Mouse (Mus musculus) hindbrain, embryonic 11.5 days (tissue): ENCODE measurements around the gene Tet3. TPM values are rescaled to one million over a fixed set of nuclear protein-coding genes. Genes with fewer than 3 reads are reported as not detected.

Experiments used
- ATAC-seq: fragments of 200-750 bp; cut with Nextera tagmentation; 2 replicates; pipeline ENCODE4 v1.8.0; 2017; ENCODE audit warnings: mild to moderate bottlenecking, moderate TSS enrichment, moderate library complexity; ENCODE audit not compliant: low FRiP score
- DNase-seq: peaks from one replicate; pipeline ENCODE4 v3.0.0-alpha.2; 2015; ENCODE audit warnings: low spot score
- H3K27ac ChIP-seq: fragments of 300-500 bp; sonication (generic); 2 replicates; pipeline ENCODE4 v1.5.1; 2014; ENCODE audit warnings: mild to moderate bottlenecking, low read depth, low read length
- H3K27me3 ChIP-seq: fragments of 300-500 bp; sonication (generic); 2 replicates; pipeline ENCODE4 v1.6.1; 2014; ENCODE audit warnings: mild to moderate bottlenecking, low read length, moderate library complexity, mixed read lengths; ENCODE audit not compliant: control insufficient read depth, insufficient read depth
- H3K36me3 ChIP-seq: fragments of 300-500 bp; sonication (generic); 2 replicates; pipeline ENCODE4 v1.6.1; 2014; ENCODE audit warnings: mild to moderate bottlenecking, low read length, moderate library complexity, mixed read lengths; ENCODE audit not compliant: control insufficient read depth, insufficient read depth
- H3K4me1 ChIP-seq: fragments of 300-500 bp; sonication (generic); replicated peaks from 2 replicates; pipeline ENCODE4 v1.6.1; 2014; ENCODE audit warnings: low read length, mixed read lengths; ENCODE audit not compliant: control insufficient read depth, insufficient read depth
- H3K4me2 ChIP-seq: fragments of 300-500 bp; sonication (generic); replicated peaks from 2 replicates; pipeline ENCODE4 v1.6.1; 2014; ENCODE audit warnings: mild to moderate bottlenecking, low read depth, low read length
- H3K4me3 ChIP-seq: fragments of 300-500 bp; sonication (generic); 2 replicates; pipeline ENCODE4 v1.5.1; 2014; ENCODE audit warnings: low read depth, low read length
- H3K9ac ChIP-seq: fragments of 300-500 bp; sonication (generic); 2 replicates; pipeline ENCODE4 v1.6.1; 2014; ENCODE audit warnings: low read depth, low read length
- H3K9me3 ChIP-seq: fragments of 300-500 bp; sonication (generic); 2 replicates; pipeline ENCODE4 v1.6.1; 2016; ENCODE audit warnings: low read length; ENCODE audit not compliant: control insufficient read depth
- WGBS: fragments of 180-500 bp; shearing (Covaris S2); extraction: QIAGEN DNeasy Blood & Tissue Kit; methylation state at CpG from one replicate; pipeline ENCODE4 v1.1.7; 2014; 5-methylcytosine and 5-hydroxymethylcytosine counted together
- polyA plus RNA-seq: library from polyadenylated mRNA; unstranded; fragments of >200 nt; fragmentation: Nextera tagmentation; extraction: Ambion mirVana; gene quantifications from 2 replicates; pipeline ENCODE4 v1.2.1, GENCODE M21; 2014

Tet3 gene
- polyA plus RNA-seq, 1 experiment from 2014 or later, result 55.6 TPM

GRCm38 (mm10) chr6:83326394-83326736, 132.5 kb downstream of the Tet3 start:
- Histone ChIP-seq H3K9me3 (no peaks in the 10 kb centered on the region), H3K36me3 (no peaks in the 10 kb centered on the region), H3K4me3 (peak overlapping the region; percentile 79), H3K27me3 (no peaks in the 10 kb centered on the region), H3K9ac (peak overlapping the region; percentile 82), H3K4me2 (peak overlapping the region; percentile 50), H3K4me1 (no peaks in the 10 kb centered on the region), H3K27ac (peak overlapping the region; percentile 90)
- no peak for DNase-seq
- WGBS, result 15% methylated on average over 6 of the region's 6 CpGs
- ATAC-seq, result peak; percentile 56; the same call in 1 of the 2 replicates

GRCm38 (mm10) chr6:83325525-83326393, 133.1 kb downstream of the Tet3 start, which contains the start of the genes Mthfd2 and Mob1a:
Gene Mthfd2, minus strand, starts transcription at chr6:83325908.
Gene Mob1a, plus strand, starts transcription at chr6:83326016.
- Histone ChIP-seq H3K9ac (peak within 1 kb of the TSS; percentile 82), H3K27me3 (no peaks in the 10 kb centered on the region), H3K27ac (peak within 1 kb of the TSS; percentile 90), H3K4me1 (no peaks in the 10 kb centered on the region), H3K9me3 (no peaks in the 10 kb centered on the region), H3K4me3 (peak within 1 kb of the TSS; percentile 79), H3K4me2 (peak within 1 kb of the TSS; percentile 50), H3K36me3 (no peaks in the 10 kb centered on the region)
- WGBS, result 2% methylated on average over 59 of the region's 65 CpGs
- ATAC-seq (peak; percentile 99), DNase-seq (peak; percentile 94)

- Histone ChIP-seq H3K36me3 (no peaks in the 10 kb centered on the region), H3K9ac (no peak overlapping the region), H3K4me1 (no peaks in the 10 kb centered on the region), H3K4me3 (no peak overlapping the region), H3K9me3 (no peaks in the 10 kb centered on the region), H3K27me3 (no peaks in the 10 kb centered on the region), H3K27ac (no peak overlapping the region), H3K4me2 (no peak overlapping the region)
- no peak for ATAC-seq
- 62% methylated on average over 8 of the region's 8 CpGs for WGBS
- no peak for DNase-seq
Observed at GRCm38 (mm10) chr6:83323652-83324419, 135.0 kb downstream of the Tet3 start.

- Histone ChIP-seq H3K4me3 (no peak overlapping the region), H3K9ac (no peak overlapping the region), H3K27me3 (no peaks in the 10 kb centered on the region), H3K4me1 (no peaks in the 10 kb centered on the region), H3K9me3 (no peaks in the 10 kb centered on the region), H3K4me2 (no peak overlapping the region), H3K36me3 (no peaks in the 10 kb centered on the region), H3K27ac (no peak overlapping the region)
- DNase-seq (no peak), ATAC-seq (no peak)
- 73% methylated on average over 2 of the region's 2 CpGs for WGBS
Observed at GRCm38 (mm10) chr6:83322794-83323193, 136.1 kb downstream of the Tet3 start.

- H3K27me3 ChIP-seq, result no peaks in the 10 kb centered on the region
- no peak overlapping the region for H3K9ac ChIP-seq
- no peaks in the 10 kb centered on the region for H3K9me3 ChIP-seq
- no peaks in the 10 kb centered on the region for H3K36me3 ChIP-seq
- DNase-seq, result no peak
- H3K4me1 ChIP-seq, result no peaks in the 10 kb centered on the region
- H3K4me3 ChIP-seq, result no peak overlapping the region
- WGBS, result 90% methylated on average over 1 of the region's 1 CpGs
- no peak overlapping the region for H3K4me2 ChIP-seq
- no peak for ATAC-seq
- no peak overlapping the region for H3K27ac ChIP-seq
Observed at GRCm38 (mm10) chr6:83321927-83322326, 137.0 kb downstream of the Tet3 start.

- Histone ChIP-seq H3K36me3 (no peaks in the 10 kb centered on the region), H3K9ac (peak overlapping the region; percentile 87), H3K27me3 (no peaks in the 10 kb centered on the region), H3K4me3 (peak overlapping the region; percentile 85), H3K27ac (no peak overlapping the region), H3K9me3 (no peaks in the 10 kb centered on the region), H3K4me1 (peaks cover 5% of the 10 kb centered on the region; the same call in 1 of the 2 replicates), H3K4me2 (peak overlapping the region; percentile 61)
- WGBS, result under 1% methylated on average over 52 of the region's 52 CpGs
- ATAC-seq (peak; percentile 100), DNase-seq (peak; percentile 94)
Observed at GRCm38 (mm10) chr6:83317108-83317741, 141.7 kb downstream of the Tet3 start.

- WGBS, result 6% methylated on average over 10 of the region's 10 CpGs
- Histone ChIP-seq H3K27ac (no peak overlapping the region), H3K27me3 (no peaks in the 10 kb centered on the region), H3K4me3 (peak overlapping the region; percentile 85), H3K4me2 (peak overlapping the region; percentile 61), H3K36me3 (no peaks in the 10 kb centered on the region), H3K4me1 (peaks cover 5% of the 10 kb centered on the region; the same call in 1 of the 2 replicates), H3K9me3 (no peaks in the 10 kb centered on the region), H3K9ac (no peak overlapping the region)
- DNase-seq, result peak; percentile 61
- no peak for ATAC-seq
Observed at GRCm38 (mm10) chr6:83316022-83316421, 142.9 kb downstream of the Tet3 start.

GRCm38 (mm10) chr6:83315293-83315692, 143.6 kb downstream of the Tet3 start:
- no peaks in the 10 kb centered on the region for H3K27me3 ChIP-seq
- no peaks in the 10 kb centered on the region for H3K9me3 ChIP-seq
- H3K36me3 ChIP-seq, result no peaks in the 10 kb centered on the region
- H3K27ac ChIP-seq, result no peak overlapping the region
- no peak overlapping the region for H3K9ac ChIP-seq
- peaks cover 5% of the 10 kb centered on the region; the same call in 1 of the 2 replicates for H3K4me1 ChIP-seq
- DNase-seq (no peak), ATAC-seq (no peak)
- H3K4me3 ChIP-seq, result no peak overlapping the region
- H3K4me2 ChIP-seq, result no peak overlapping the region; the same call in 1 of the 2 replicates
